Mouse (Mus musculus): ENCODE results near the gene Nfs1. TPM values are rescaled to one million over a fixed set of nuclear protein-coding genes. Genes with fewer than 3 reads are reported as not detected.

Gene Nfs1
- 33.4 TPM for polyA plus RNA-seq (2017; shearing (Covaris generic))

DNA sequence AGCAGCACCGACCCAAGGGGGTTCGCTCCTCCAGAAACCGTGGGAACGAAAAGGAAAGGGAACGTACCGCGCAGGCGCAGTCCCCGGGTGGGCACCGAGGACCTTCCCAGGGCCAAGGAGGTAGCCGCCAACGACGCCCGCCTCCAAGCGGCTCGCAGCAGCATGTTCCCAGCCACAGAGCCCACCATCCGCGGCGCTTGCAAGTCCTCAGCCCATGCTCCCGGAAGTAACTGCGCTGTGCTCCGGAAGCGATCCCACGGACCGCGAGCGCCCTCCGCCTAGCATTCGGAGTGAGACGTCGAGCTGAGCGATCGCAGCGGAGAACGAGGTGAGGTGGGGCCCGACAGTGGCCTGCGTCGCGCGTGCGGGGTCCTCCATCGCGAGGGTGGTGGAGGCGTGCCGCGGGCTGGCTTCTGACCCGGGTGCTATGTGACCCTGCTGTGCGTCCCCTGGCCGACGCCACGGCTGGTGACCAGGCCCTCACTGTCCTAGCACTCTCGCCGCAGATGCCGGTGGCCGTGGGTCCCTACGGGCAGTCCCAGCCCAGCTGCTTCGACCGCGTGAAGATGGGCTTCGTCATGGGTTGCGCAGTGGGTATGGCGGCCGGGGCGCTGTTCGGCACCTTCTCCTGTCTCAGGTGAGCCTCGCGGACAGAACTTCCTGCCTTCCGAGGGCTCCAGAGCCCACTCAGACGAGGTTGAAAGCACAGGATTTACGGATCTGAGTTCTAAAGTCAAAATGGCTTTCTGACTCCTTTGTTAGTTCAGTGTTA lies at the start of gene Nfs1, which contains the start of gene Romo1:
TSS of gene Nfs1 (minus strand) at position 234 of the 772 bp plus-strand sequence.
TSS of gene Romo1 (plus strand) at position 87 of the 772 bp plus-strand sequence.

DNA sequence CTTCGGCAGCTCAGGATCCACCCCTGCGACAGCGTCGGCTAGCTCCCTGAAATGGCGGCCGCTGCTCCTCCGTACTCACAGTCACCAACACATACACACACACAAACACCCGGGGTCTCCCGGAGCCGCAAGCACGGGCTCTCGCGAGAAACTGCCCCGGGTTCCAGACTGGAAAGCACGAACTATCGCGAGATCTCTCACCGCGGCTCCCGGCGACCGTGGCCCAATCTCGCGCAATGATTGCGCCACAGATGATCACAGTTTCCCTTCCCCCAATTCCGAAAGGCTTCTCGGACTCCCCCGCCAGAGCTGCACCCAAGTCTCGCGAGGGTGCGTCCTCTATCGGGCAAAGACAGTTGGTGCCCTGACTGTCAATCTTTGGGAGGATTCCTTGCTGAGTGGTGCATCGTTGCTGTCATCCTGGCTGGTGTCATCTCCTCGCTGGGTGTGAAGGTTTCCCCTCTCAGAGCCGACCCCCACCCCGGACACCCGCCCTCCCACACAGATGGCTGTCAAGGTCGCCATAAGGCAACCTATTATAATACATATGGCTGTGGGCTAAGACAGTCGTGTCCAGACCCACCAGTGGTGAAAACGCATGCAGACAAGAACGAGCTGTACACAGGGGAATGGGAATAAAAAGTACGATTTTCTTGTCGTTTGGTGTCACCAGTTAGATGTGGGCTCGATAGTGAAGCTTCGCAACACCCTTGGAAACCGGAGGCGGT lies 36.3 kb upstream of the Nfs1 start, which contains the start of gene Rbm39:
TSS of gene Rbm39 (minus strand) at position 145 of the 728 bp plus-strand sequence.

DNA sequence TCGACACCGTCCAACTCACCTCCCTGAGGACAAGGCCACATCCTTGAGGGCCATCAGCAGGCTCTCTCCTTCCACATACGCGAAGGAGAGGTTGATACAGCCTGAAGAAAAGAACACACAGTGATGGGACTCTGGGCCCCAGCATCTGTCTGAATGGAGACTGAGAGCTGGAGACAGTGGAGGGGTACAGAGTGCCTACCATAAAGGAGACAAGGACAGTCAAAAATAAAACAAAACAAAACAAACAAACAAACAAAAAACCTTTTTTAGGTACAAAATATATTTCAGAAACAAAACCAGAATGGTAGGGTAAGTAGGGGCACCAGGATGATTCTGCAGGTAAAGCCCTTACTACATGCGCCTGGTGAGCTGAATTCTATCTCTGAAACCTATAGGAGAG lies 17.0 kb downstream of the Nfs1 start, which contains the start of gene Gm28036:
TSS of gene Gm28036 (minus strand) at position 101 of the 400 bp plus-strand sequence.

DNA sequence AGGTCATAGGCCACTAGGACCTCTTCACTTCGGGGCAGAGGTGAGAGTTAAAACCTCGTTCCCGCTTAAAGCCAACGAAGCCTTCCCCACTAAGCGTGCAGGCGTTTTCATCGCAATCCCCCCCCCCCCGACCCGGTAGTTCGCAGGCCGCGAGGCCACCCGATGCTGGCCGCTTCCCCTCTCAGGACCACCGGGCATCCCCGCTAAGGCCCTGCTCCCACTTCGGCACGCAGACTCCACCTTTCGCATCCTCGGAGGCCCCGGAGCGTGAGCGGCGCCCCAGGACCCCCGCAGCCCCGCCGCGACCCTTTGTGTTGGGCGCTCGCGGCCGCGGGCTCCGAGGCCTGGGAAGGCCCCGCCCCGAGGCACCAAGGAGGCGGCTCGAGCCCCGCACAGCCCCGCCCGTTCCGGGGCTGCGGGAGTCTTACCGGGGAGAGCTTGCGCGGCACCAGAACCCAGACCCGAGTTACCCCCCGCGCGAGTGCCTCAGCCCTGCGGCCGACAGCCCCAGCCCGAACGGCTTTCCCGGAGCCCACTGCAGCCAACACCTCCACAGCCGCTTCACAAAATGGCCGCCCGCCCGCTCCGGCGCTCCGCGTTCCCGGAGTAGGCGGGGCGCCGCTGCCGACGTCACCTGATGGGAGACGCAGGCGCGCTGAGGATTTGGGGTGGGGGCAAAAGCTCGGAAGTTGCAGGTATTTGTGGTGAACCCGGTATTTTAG lies 32.5 kb downstream of the Nfs1 start, which contains the start of the genes Cpne1 and Rbm12:
TSS of gene Cpne1 (minus strand) at position 608 of the 722 bp plus-strand sequence.
TSS of gene Rbm12 (minus strand) at position 621 of the 722 bp plus-strand sequence.

Other genes starting within 250 kb of the Nfs1 start
- 31.1 TPM for gene Uqcc1, start 213.9 kb downstream of the Nfs1 start, polyA plus RNA-seq (2017; shearing (Covaris generic))
- not detected for gene Gm15557, start 203.5 kb downstream of the Nfs1 start, polyA plus RNA-seq (2017; shearing (Covaris generic))
- gene Gdf5, start 198.8 kb downstream of the Nfs1 start, polyA plus RNA-seq (2017; shearing (Covaris generic)) = not detected
- 21.9 TPM for gene Cep250, start 187.7 kb downstream of the Nfs1 start, polyA plus RNA-seq (2017; shearing (Covaris generic))
- gene 6430550D23Rik, start 136.2 kb downstream of the Nfs1 start, polyA plus RNA-seq (2017; shearing (Covaris generic)) = 1.2 TPM
- 105 TPM for gene Ergic3, start 136.1 kb downstream of the Nfs1 start, polyA plus RNA-seq (2017; shearing (Covaris generic))
- not detected for gene Fer1l4, start 91.2 kb downstream of the Nfs1 start, polyA plus RNA-seq (2017; shearing (Covaris generic))
- gene Spag4, start 79.0 kb downstream of the Nfs1 start, polyA plus RNA-seq (2017; shearing (Covaris generic)) = 4.3 TPM
- 60.0 TPM for gene Cpne1, start 32.2 kb downstream of the Nfs1 start, polyA plus RNA-seq (2017; shearing (Covaris generic))
- 52.0 TPM for gene Rbm12, start 32.2 kb downstream of the Nfs1 start, polyA plus RNA-seq (2017; shearing (Covaris generic))
- gene Gm28036, start 17.1 kb downstream of the Nfs1 start, polyA plus RNA-seq (2017; shearing (Covaris generic)) = 29.0 TPM
- 128 TPM for gene Romo1, start 147 bp downstream of the Nfs1 start, polyA plus RNA-seq (2017; shearing (Covaris generic))
- gene Rbm39, start 36.1 kb upstream of the Nfs1 start, polyA plus RNA-seq (2017; shearing (Covaris generic)) = 1,812 TPM
- 63.6 TPM for gene Phf20, start 52.3 kb upstream of the Nfs1 start, polyA plus RNA-seq (2017; shearing (Covaris generic))
- 5.3 TPM for gene Cnbd2, start 168.1 kb upstream of the Nfs1 start, polyA plus RNA-seq (2017; shearing (Covaris generic))
- 74.1 TPM for gene Scand1, start 168.5 kb upstream of the Nfs1 start, polyA plus RNA-seq (2017; shearing (Covaris generic))